Mouse (Mus musculus) bone marrow, adult 2 months (tissue): ENCODE measurements around the gene Dlgap1.

Experiments
- CTCF ChIP-seq: fragments of 200-500 bp; IDR thresholded peaks from 2 replicates; pipeline ENCODE4 v1.5.1; 2011; ENCODE audit warnings: low read length, control low read depth; ENCODE audit not compliant: control insufficient read depth, insufficient read depth
- POLR2A ChIP-seq: fragments of 200-500 bp; IDR thresholded peaks from 2 replicates; pipeline ENCODE4 v1.6.1; 2011; ENCODE audit warnings: low read depth, mild to moderate bottlenecking, control low read depth, low read length, borderline replicate concordance; ENCODE audit not compliant: control insufficient read depth

DNA sequence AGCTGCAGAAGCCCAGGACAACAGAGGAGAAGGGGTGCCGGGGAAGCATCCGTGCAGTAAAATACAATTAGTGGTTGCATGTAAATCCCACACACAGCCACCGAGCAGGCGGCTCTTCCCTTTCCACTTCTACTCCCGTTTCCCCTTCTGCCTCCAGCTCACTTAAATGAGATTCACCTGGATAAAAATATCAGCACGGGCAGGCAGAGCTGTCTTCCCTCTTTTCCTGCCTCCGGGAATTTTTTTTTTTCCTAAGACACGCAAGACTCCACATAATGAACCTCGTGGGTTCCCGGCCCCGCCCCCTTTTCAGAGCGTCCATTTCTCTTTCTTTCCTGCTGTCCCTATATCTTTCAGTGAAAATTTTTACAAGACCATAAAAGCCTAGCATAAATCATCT, 548.5 kb downstream of the Dlgap1 start:
- TF ChIP-seq POLR2A (no peak), CTCF (no peak)
